Mouse (Mus musculus): ENCODE measurements around the gene Mapkapk5. TPM values are rescaled to one million over a fixed set of nuclear protein-coding genes. Genes with fewer than 3 reads are reported as not detected.

Mapkapk5 gene
- polyA plus RNA-seq (2012; rRNA removed): 21.7 and 27.0 TPM in 2 replicates

GRCm38 (mm10) chr5:121545793-121546529 is at the start of gene Mapkapk5:
Mapkapk5 (minus strand) TSS chr5:121545905.

GRCm38 (mm10) chr5:121593451-121594401 is 48.0 kb upstream of the Mapkapk5 start, which contains the start of gene Aldh2:
Aldh2 (minus strand) TSS chr5:121593824.

GRCm38 (mm10) chr5:121544910-121545792 is 554 bp downstream of the Mapkapk5 start, which contains the start of the genes Adam1a and Gm42878:
Adam1a (minus strand) TSS chr5:121545482.
Gm42878 (minus strand) TSS chr5:121545482.

GRCm38 (mm10) chr5:121503231-121503630 is 42.5 kb downstream of the Mapkapk5 start, which contains the start of gene Adam1b:
Adam1b (minus strand) TSS chr5:121503435.

Other genes starting within 250 kb of the Mapkapk5 start
- 56.2 and 70.8 TPM in 2 replicates for gene Trafd1, start 160.3 kb downstream of the Mapkapk5 start, polyA plus RNA-seq (2012; rRNA removed)
- 9.9 and 11.7 TPM in 2 replicates for gene Naa25, start 148.0 kb downstream of the Mapkapk5 start, polyA plus RNA-seq (2012; rRNA removed)
- gene Tmem116, start 94.0 kb downstream of the Mapkapk5 start, polyA plus RNA-seq (2012; rRNA removed): 5.2 and 7.4 TPM in 2 replicates
- gene Erp29, start 93.4 kb downstream of the Mapkapk5 start, polyA plus RNA-seq (2012; rRNA removed): 63.7 and 83.5 TPM in 2 replicates
- gene Adam1b, start 42.5 kb downstream of the Mapkapk5 start, polyA plus RNA-seq (2012; rRNA removed): not detected in 2 replicates
- gene Adam1a, start 423 bp downstream of the Mapkapk5 start, polyA plus RNA-seq (2012; rRNA removed): 5.1 and 5.7 TPM in 2 replicates
- gene Gm42878, start 423 bp downstream of the Mapkapk5 start, polyA plus RNA-seq (2012; rRNA removed): 0.47 TPM in 1 of 2 replicates, not detected in the other
- 880 and 1,335 TPM in 2 replicates for gene Aldh2, start 47.9 kb upstream of the Mapkapk5 start, polyA plus RNA-seq (2012; rRNA removed)
- gene Acad12, start 73.0 kb upstream of the Mapkapk5 start, polyA plus RNA-seq (2012; rRNA removed): 8.7 and 12.8 TPM in 2 replicates
- 7.4 and 8.8 TPM in 2 replicates for gene Acad10, start 114.6 kb upstream of the Mapkapk5 start, polyA plus RNA-seq (2012; rRNA removed)
- 26.7 and 32.8 TPM in 2 replicates for gene Brap, start 114.7 kb upstream of the Mapkapk5 start, polyA plus RNA-seq (2012; rRNA removed)
- gene Atxn2, start 165.4 kb upstream of the Mapkapk5 start, polyA plus RNA-seq (2012; rRNA removed): 157 and 262 TPM in 2 replicates

Measured in ovary, adult 2 months (tissue).